Mouse (Mus musculus): ENCODE results near the gene Tubb3.

DNA sequence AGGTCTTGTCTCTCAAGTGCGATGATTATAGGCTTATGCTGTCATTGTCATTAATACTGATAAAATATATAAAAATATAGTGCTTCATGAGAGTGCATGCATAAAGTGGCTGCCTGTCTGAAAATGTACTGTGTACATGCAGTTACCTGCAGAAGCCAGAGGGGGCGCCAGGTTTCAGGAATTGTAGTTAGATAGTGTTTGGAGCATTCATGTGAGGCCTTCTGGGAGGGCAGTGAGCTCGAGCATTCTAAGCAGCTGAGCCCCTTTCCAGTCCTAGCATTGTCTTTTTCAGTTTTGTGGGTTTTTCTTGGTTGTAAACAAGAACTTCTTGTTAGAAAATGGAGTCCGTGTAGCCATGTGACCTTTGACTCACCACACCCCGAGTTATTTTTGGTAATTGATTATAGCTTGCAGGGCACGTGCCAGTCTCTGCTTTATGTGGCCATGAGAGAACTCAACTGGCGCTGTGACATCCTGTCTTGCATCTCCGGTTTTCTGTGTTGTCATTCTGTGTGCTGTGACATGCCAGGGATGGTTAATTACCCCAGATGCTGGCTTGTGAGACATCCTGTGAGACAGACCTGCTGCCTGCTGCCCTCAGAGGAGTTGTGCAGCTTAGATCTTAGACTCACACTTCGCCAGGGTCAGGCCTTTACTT lies 26.2 kb upstream of the Tubb3 start:
- peak; percentile 25 for TF ChIP-seq CTCF (IDR thresholded peaks at IDR 0.05; ENCODE audit: control insufficient read depth, insufficient read depth, insufficient read length)
- TF ChIP-seq USF1 (IDR thresholded peaks at IDR 0.05; ENCODE audit: low read depth): no peak
- no peak for TF ChIP-seq MAX (IDR thresholded peaks at IDR 0.05)

All from C2C12 (cell line).